Mouse (Mus musculus): ENCODE data around the gene Cd300lg.

- TF ChIP-seq RCOR1 (IDR thresholded peaks at IDR 0.05; ENCODE audit: low read depth, low read length) (no peak), GATA1 (IDR thresholded peaks at IDR 0.05; ENCODE audit: low read depth, low read length) (no peak), CHD1 (IDR thresholded peaks at IDR 0.05; ENCODE audit: low read depth, low read length) (no peak), CTCF (IDR thresholded peaks at IDR 0.05 in 2 of 3, conservative IDR thresholded peaks at IDR 0.05 in 1 of 3; ENCODE audit: control insufficient read depth in 1 of 3, insufficient read depth in 1 of 3, low read depth in 2 of 3, low read length in 3 of 3, poor library complexity in 1 of 3, severe bottlenecking in 1 of 3) (peak; percentile 41 to 78 (median 47)), MYC (IDR thresholded peaks at IDR 0.05; ENCODE audit: low read depth, low read length) (no peak), E2F4 (IDR thresholded peaks at IDR 0.05; ENCODE audit: borderline replicate concordance, low read depth, low read length) (no peak), MAZ (IDR thresholded peaks at IDR 0.05; ENCODE audit: low read depth, low read length) (no peak), POLR2A (IDR thresholded peaks at IDR 0.05; ENCODE audit: control insufficient read depth in 1 of 2, insufficient read depth in 1 of 2, low read depth in 1 of 2, low read length in 2 of 2, poor library complexity in 1 of 2) (no peak)
These were observed 27.7 kb downstream of the Cd300lg start for GRCm38 (mm10) chr11:102068969-102069368.

Data from MEL (cell line).